Mouse (Mus musculus): ENCODE results near the gene Zcchc17. TPM values are rescaled to one million over a fixed set of nuclear protein-coding genes. Genes with fewer than 3 reads are reported as not detected.

Zcchc17 gene
- polyA plus RNA-seq (2015; fragmentation: Nextera tagmentation; extraction: Ambion mirVana), result 58.9 and 64.2 TPM in 2 replicates

GRCm38 (mm10) chr4:130359486-130360237, at the start of gene Zcchc17, which contains the start of gene Snrnp40:
TSS of gene Zcchc17 (minus strand) at chr4:130359943.
TSS of gene Snrnp40 (plus strand) at chr4:130360132.

GRCm38 (mm10) chr4:130308231-130309081, 51.3 kb downstream of the Zcchc17 start, which contains the start of the genes Fabp3 and Gm10570:
TSS of gene Fabp3 (plus strand) at chr4:130308595.
TSS of gene Gm10570 (minus strand) at chr4:130308674.

GRCm38 (mm10) chr4:130279105-130279504, 80.6 kb downstream of the Zcchc17 start, which contains the start of gene Serinc2:
TSS of gene Serinc2 (minus strand) at chr4:130279205.

Other genes starting within 250 kb of the Zcchc17 start
- gene Hcrtr1, start 220.6 kb downstream of the Zcchc17 start, polyA plus RNA-seq (2015; fragmentation: Nextera tagmentation; extraction: Ambion mirVana), result 0.58 and 1.6 TPM in 2 replicates
- 33.0 and 59.9 TPM in 2 replicates for gene Tinagl1, start 184.8 kb downstream of the Zcchc17 start, polyA plus RNA-seq (2015; fragmentation: Nextera tagmentation; extraction: Ambion mirVana)
- not detected in 2 replicates for gene Gm853, start 137.5 kb downstream of the Zcchc17 start, polyA plus RNA-seq (2015; fragmentation: Nextera tagmentation; extraction: Ambion mirVana)
- 4.2 and 5.0 TPM in 2 replicates for gene Serinc2, start 80.7 kb downstream of the Zcchc17 start, polyA plus RNA-seq (2015; fragmentation: Nextera tagmentation; extraction: Ambion mirVana)
- 21.8 and 34.5 TPM in 2 replicates for gene Fabp3, start 51.3 kb downstream of the Zcchc17 start, polyA plus RNA-seq (2015; fragmentation: Nextera tagmentation; extraction: Ambion mirVana)
- gene Gm10570, start 51.3 kb downstream of the Zcchc17 start, polyA plus RNA-seq (2015; fragmentation: Nextera tagmentation; extraction: Ambion mirVana), result 0.46 TPM in 1 of 2 replicates, not detected in the other
- 55.0 and 76.7 TPM in 2 replicates for gene Snrnp40, start 189 bp upstream of the Zcchc17 start, polyA plus RNA-seq (2015; fragmentation: Nextera tagmentation; extraction: Ambion mirVana)
- 1.2 and 2.1 TPM in 2 replicates for gene Nkain1, start 214.2 kb upstream of the Zcchc17 start, polyA plus RNA-seq (2015; fragmentation: Nextera tagmentation; extraction: Ambion mirVana)